Mouse (Mus musculus) liver, embryonic 14.5 days (tissue): ENCODE results near the gene Pld1. TPM values are rescaled to one million over a fixed set of nuclear protein-coding genes. Genes with fewer than 3 reads are reported as not detected.

ENCODE experiments used
- ATAC-seq: fragments of 200-750 bp; cut with Nextera tagmentation; 2 replicates; pipeline ENCODE4 v1.8.0; 2017; ENCODE audit warnings: moderate number of reproducible peaks, mild to moderate bottlenecking, moderate library complexity; ENCODE audit not compliant: insufficient read depth
- DNase-seq, 3 experiments: peaks; one replicate each; pipeline ENCODE4 v3.0.0-alpha.2; 2012 to 2013; ENCODE audit warnings: low read depth in 3 of 3, low spot score in 3 of 3
- H3K27ac ChIP-seq: fragments of 300-500 bp; sonication (generic); 2 replicates; pipeline ENCODE4 v1.5.1; 2014; ENCODE audit warnings: moderate library complexity, mild to moderate bottlenecking, control low read depth, inconsistent platforms
- H3K27me3 ChIP-seq: fragments of 300-500 bp; sonication (generic); 2 replicates; pipeline ENCODE4 v1.6.1; 2014; ENCODE audit warnings: mild to moderate bottlenecking, low read length, moderate library complexity; ENCODE audit not compliant: control insufficient read depth, insufficient read depth
- H3K36me3 ChIP-seq: fragments of 300-500 bp; sonication (generic); replicated peaks from 2 replicates; pipeline ENCODE4 v1.6.1; 2014; ENCODE audit warnings: low read depth; ENCODE audit not compliant: control insufficient read depth, insufficient read depth
- H3K4me1 ChIP-seq, 2 experiments: fragments of 200-500 bp in 1 of 2; fragments of 300-500 bp in 1 of 2; sonication (generic) in 1 of 2; replicated peaks; 2 replicates each; pipeline ENCODE4 v1.6.1; 2012 to 2014; ENCODE audit warnings: antibody characterized with exemption in 1 of 2, inconsistent platforms in 1 of 2, low read length in 1 of 2; ENCODE audit not compliant: control insufficient read depth in 2 of 2, insufficient read depth in 2 of 2
- H3K4me2 ChIP-seq: fragments of 300-500 bp; sonication (generic); 2 replicates; pipeline ENCODE4 v1.6.1; 2014; ENCODE audit warnings: low read depth, mild to moderate bottlenecking, control low read depth, moderate library complexity
- H3K4me3 ChIP-seq, 2 experiments: fragments of 200-500 bp in 1 of 2; fragments of 300-500 bp in 1 of 2; sonication (generic) in 1 of 2; 2 replicates each; pipeline ENCODE4 v1.5.1; 2012 to 2014; ENCODE audit warnings: low read depth in 2 of 2, low read length in 2 of 2, mild to moderate bottlenecking in 2 of 2, control low read depth in 1 of 2, inconsistent platforms in 1 of 2, moderate library complexity in 1 of 2; ENCODE audit not compliant: insufficient read depth in 1 of 2
- H3K9ac ChIP-seq: fragments of 300-500 bp; sonication (generic); replicated peaks from 2 replicates; pipeline ENCODE4 v1.6.1; 2014; ENCODE audit warnings: mild to moderate bottlenecking, control low read depth, moderate library complexity
- H3K9me3 ChIP-seq: fragments of 300-500 bp; sonication (generic); 2 replicates; pipeline ENCODE4 v1.6.1; 2016; ENCODE audit warnings: low read length, mixed read lengths; ENCODE audit not compliant: control insufficient read depth
- CTCF ChIP-seq: IDR thresholded peaks from 2 replicates; pipeline ENCODE4 v1.5.1; 2016; ENCODE audit warnings: antibody characterized with exemption, low read depth, control low read depth
- EP300 ChIP-seq: IDR thresholded peaks from 2 replicates; pipeline ENCODE4 v1.6.1; 2016; ENCODE audit warnings: antibody characterized with exemption, low read depth
- WGBS: fragments of 180-500 bp; shearing (Covaris S2); extraction: QIAGEN DNeasy Blood & Tissue Kit; methylation state at CpG from one replicate; pipeline ENCODE4 v1.1.7; 2014; ENCODE audit not compliant: insufficient replicate concordance; 5-methylcytosine and 5-hydroxymethylcytosine counted together
- polyA plus RNA-seq, 2 experiments: library from polyadenylated mRNA; depleted of rRNA in 1 of 2; stranded (reverse) in 1 of 2; unstranded in 1 of 2; fragments of >200 nt; fragmentation: Nextera tagmentation in 1 of 2; extraction: Ambion mirVana in 1 of 2; gene quantifications; 2 replicates each; pipeline versions ENCODE4 v1.2.1 to v1.2.3; 2012 to 2014

Pld1 gene
- polyA plus RNA-seq, 2 experiments, result 2.9 to 4.4 TPM

DNA sequence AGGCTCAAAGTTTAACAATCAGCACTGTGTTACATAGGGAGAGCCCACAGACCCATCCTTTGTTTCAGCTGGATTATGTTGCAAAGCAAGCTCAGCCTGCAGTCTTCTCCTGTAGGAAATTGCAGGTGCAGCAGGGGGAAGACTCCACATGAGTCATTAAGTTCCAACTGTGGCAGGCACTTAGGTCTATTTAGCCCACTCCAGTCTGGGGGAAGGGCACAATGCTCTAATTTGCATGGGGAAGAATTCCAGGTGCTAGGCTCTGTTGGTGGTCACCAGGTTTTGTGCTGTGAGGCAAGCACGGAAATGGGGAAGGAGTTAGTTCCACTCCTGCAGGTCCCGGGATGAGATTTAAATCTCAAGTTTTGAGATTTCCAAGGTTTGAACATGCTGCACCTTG, 99.6 kb downstream of the Pld1 start:
- TF ChIP-seq CTCF (no peak), EP300 (no peak)
- Histone ChIP-seq H3K27ac (no peak overlapping the region), H3K27me3 (no peaks in the 10 kb centered on the region), H3K4me3 (no peak overlapping the region), H3K4me2 (no peak overlapping the region), H3K4me1 (no peaks in the 10 kb centered on the region; a peak in 1 of 4 replicates), H3K36me3 (no peaks in the 10 kb centered on the region), H3K9me3 (no peaks in the 10 kb centered on the region), H3K9ac (no peak overlapping the region)
- 42% methylated on average over 2 of the region's 2 CpGs for WGBS
- DNase-seq (no peak), ATAC-seq (no peak)

DNA sequence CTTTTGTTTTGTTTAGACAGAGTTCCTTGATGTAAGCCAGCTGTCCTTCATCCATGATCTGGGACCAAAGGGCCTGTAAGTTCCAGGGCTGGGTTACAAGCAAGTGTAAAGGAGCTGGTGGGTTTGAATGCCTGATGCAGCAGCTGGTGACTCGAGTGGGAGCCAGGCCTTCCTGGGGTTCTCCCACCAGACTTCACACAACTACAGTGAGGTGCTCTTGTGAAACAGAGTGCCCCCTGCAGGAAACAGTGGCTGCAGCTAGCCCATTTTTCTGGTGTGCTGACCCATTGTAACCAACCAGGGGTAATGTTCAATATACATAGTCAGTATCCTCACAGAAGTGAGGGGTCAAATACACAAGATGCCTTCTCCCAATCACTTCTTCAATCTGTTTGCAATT, 101.3 kb downstream of the Pld1 start:
- no peak for ATAC-seq
- no peaks in the 10 kb centered on the region; a peak in 1 of 4 replicates for H3K4me1 ChIP-seq
- H3K36me3 ChIP-seq, result no peaks in the 10 kb centered on the region
- no peak overlapping the region for H3K9ac ChIP-seq
- 12% methylated on average over 1 of the region's 1 CpGs for WGBS
- TF ChIP-seq EP300 (no peak), CTCF (peak; percentile 32)
- H3K27ac ChIP-seq, result no peak overlapping the region
- H3K4me2 ChIP-seq, result no peak overlapping the region
- no peaks in the 10 kb centered on the region for H3K9me3 ChIP-seq
- DNase-seq, result no peak
- no peak overlapping the region for H3K4me3 ChIP-seq
- no peaks in the 10 kb centered on the region for H3K27me3 ChIP-seq

DNA sequence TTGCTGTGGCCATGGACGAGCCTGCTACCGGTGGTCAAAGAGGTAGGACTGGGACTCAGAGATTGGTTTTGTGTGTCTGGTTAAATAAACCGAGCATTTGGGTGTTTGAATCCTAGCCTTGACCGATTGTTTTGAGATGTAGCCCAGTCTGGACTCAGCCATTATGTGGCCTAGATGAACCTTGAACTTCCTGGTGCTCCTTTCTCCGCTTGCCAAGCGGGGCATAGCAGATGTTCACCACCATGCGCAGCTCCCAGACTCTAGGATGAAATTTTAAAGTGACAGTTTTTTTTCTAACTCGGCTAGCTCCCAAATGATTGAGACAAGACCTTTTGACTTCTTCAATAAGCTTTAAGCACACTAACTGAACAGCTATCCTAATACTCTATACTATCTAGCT, 102.7 kb downstream of the Pld1 start:
- H3K4me2 ChIP-seq, result no peak overlapping the region
- H3K4me3 ChIP-seq, result no peak overlapping the region
- no peaks in the 10 kb centered on the region for H3K9me3 ChIP-seq
- no peaks in the 10 kb centered on the region; a peak in 1 of 4 replicates for H3K4me1 ChIP-seq
- no peak overlapping the region for H3K27ac ChIP-seq
- H3K9ac ChIP-seq, result no peak overlapping the region
- DNase-seq (no peak), ATAC-seq (no peak)
- no peaks in the 10 kb centered on the region for H3K27me3 ChIP-seq
- 69% methylated on average over 8 of the region's 8 CpGs for WGBS
- no peaks in the 10 kb centered on the region for H3K36me3 ChIP-seq
- TF ChIP-seq CTCF (no peak), EP300 (no peak)

DNA sequence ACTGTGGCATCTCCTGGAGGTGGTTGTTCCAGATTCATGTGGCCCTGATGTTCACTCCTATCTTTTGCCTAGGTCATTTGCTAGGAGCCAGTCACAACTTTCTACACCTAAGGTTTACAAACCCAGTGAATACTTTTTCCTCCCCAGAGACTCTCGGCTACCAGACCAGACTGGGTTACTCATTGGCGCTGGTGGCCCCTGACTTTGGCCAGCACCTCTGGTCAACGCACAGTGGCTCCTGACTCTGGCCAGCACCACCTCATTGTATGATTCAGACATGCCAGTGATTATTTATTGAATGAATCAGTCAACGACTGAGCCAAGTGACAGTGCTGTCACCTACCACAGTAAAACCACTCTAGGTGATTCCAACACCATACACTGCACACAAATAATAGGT, 103.9 kb downstream of the Pld1 start:
- no peak overlapping the region for H3K4me3 ChIP-seq
- WGBS, result 67% methylated on average over 4 of the region's 4 CpGs
- no peaks in the 10 kb centered on the region for H3K36me3 ChIP-seq
- no peaks in the 10 kb centered on the region; a peak in 1 of 4 replicates for H3K4me1 ChIP-seq
- ATAC-seq, result no peak
- no peak overlapping the region for H3K4me2 ChIP-seq
- no peak overlapping the region for H3K9ac ChIP-seq
- DNase-seq, result no peak
- H3K27me3 ChIP-seq, result no peaks in the 10 kb centered on the region
- no peak overlapping the region for H3K27ac ChIP-seq
- no peak for TF ChIP-seq CTCF
- TF ChIP-seq EP300, result no peak
- no peaks in the 10 kb centered on the region for H3K9me3 ChIP-seq

DNA sequence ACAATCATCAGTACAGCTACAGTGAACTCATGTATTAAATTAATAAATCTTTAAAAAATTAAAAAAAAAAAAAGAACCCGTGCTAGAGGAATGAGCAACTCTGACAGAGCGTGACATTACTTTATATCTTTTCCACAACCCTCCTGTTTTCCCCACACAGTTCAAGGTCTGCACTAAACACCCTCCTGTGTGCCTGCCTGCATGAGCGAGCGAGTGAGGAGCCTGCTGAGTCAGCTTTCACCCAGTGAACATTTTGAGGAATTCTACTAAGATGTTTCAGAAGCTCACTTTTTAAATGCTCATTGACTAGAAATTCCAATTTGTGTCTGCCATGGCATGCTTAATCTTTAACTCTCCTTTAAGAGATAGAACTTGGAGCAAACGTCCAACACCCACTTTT, 109.1 kb downstream of the Pld1 start:
- Histone ChIP-seq H3K27me3 (no peaks in the 10 kb centered on the region), H3K9ac (no peak overlapping the region), H3K4me1 (no peaks in the 10 kb centered on the region), H3K9me3 (no peaks in the 10 kb centered on the region), H3K27ac (no peak overlapping the region), H3K4me3 (no peak overlapping the region), H3K36me3 (no peaks in the 10 kb centered on the region), H3K4me2 (no peak overlapping the region)
- DNase-seq (no peak), ATAC-seq (no peak)
- 67% methylated on average over 5 of the region's 5 CpGs for WGBS
- TF ChIP-seq EP300 (no peak), CTCF (no peak)
